Mouse (Mus musculus) megakaryocyte-erythroid progenitor cell, adult 5-6 weeks (primary cell): ENCODE data around the gene Cdc45. TPM values are rescaled to one million over a fixed set of nuclear protein-coding genes. Genes with fewer than 3 reads are reported as not detected.

Experiments used
- ATAC-seq: replicated peaks from 2 replicates; pipeline ENCODE4 v1.8.0; 2016; ENCODE audit warnings: mild to moderate bottlenecking, inconsistent platforms; ENCODE audit not compliant: severe bottlenecking, poor library complexity, low FRiP score, low TSS enrichment
- total RNA-seq, 2 experiments: library from RNA; stranded (forward) in 1 of 2; stranded (reverse) in 1 of 2; fragments of 200-1000, 215-1000 nt in 1 of 2; fragments of >200 nt in 1 of 2; fragmentation: Nextera tagmentation in 1 of 2; gene quantifications; 2 replicates each; pipeline ENCODE4 v1.2.3; 2014 to 2017

The Cdc45 gene
- total RNA-seq, 2 experiments from 2014 or later = 63.3 to 69.0 TPM

GRCm38 (mm10) chr16:18796645-18797044 lies 15.1 kb downstream of the Cdc45 start:
- ATAC-seq = no peak

- ATAC-seq = no peak
These were observed 16.4 kb downstream of the Cdc45 start for GRCm38 (mm10) chr16:18795223-18795899.

- ATAC-seq = no peak
These were observed 23.0 kb downstream of the Cdc45 start for GRCm38 (mm10) chr16:18788627-18789406.

DNA sequence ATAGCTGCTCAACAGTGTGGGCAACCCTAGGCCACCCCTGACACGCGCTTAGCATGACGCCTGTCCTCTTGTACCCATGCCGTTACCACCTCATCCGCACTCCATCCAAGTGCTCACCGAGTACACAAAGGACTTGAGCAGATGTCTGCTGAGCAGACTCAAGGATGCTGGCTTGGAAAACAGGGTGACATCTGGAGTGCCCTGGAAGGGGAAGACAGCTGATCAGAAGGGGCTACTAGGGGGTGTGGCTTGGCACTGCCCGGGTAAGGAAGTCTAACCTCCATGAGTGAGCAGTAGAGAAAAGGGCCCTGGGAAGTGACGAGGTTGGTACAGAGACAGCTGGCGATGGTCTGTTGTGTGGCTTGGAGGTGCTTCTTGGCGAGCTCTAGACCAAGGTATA lies 25.1 kb downstream of the Cdc45 start:
- no peak for ATAC-seq

GRCm38 (mm10) chr16:18785485-18785884 lies 26.3 kb downstream of the Cdc45 start:
- ATAC-seq = peak; percentile 85

DNA sequence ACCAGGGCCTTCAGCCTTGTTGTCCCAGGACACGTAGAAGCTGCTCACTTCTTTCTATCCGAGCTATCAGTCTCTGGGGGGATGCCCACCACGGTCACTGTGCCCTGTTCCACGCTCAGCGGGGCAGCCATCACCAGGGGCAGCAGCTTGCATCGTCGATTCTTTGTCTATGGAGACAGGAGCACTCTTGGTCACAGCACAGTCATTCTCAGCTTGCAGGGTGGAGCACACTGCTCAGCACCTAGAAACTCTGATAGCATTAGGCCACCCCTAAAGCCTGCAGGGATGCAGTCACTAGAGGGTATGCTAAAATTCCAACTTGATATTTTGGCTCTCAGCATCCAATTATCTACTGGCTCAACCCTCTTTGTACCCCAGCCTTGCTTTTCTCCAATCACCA lies 26.8 kb downstream of the Cdc45 start:
- ATAC-seq = peak; percentile 45

GRCm38 (mm10) chr16:18781810-18782209 lies 30.0 kb downstream of the Cdc45 start:
- ATAC-seq = no peak

DNA sequence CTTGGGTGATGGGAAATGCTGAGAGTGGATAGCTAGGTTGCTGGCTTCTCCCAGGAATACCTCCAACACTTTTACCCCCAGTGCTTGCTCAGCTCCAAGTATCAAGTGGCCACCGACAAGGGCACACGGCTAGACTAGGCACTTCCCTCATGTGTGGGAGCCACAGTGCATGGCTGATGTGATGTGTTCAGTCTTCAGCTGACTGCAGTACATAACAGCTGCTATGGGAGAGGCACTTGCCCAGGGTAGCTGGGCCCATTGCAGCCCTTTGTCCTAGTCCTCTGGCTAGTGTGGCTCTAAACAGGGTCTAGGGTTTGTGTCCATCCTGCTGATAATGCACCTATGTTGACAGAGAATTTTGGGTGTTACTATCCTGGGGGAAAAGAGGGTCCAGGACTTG lies 33.3 kb downstream of the Cdc45 start:
- ATAC-seq = no peak

DNA sequence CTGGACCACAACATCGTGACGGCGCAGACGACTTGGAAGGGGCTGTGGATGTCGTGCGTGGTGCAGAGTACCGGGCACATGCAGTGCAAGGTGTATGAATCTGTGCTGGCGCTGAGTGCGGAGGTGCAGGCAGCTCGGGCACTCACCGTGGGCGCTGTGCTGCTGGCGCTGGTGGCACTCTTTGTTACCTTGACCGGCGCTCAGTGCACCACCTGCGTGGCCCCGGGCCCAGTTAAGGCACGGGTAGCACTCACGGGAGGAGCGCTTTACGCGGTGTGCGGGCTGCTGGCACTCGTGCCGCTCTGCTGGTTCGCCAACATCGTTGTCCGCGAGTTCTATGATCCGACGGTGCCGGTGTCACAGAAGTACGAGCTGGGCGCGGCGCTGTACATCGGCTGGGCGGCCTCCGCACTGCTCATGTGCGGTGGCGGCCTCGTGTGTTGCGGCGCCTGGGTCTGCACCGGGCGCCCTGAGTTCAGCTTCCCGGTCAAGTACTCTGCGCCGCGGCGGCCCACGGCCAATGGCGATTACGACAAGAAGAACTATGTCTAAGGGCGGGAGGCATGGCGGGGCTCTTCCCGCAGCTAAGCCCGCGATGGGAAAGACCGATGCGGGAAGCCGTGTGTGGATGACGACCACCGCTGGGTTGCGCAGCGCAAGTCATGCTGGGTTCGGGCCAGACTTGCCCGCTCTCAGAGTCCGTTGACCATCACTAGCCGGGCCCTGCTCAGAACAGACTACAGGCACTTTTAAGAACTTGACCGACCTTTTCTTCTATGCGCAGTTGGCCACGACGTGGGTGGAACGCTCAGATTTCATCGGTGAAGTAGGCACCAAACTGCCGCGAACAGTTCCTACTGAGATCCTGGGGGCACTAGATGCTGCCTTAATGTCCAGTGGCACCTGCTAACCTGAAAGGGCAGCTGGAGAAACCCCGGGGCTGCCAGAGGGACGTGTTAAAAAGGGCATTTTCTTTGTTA lies 34.4 kb downstream of the Cdc45 start:
- ATAC-seq = 0 out of 2 replicates have a peak, but pooled peaks have one; percentile 14

DNA sequence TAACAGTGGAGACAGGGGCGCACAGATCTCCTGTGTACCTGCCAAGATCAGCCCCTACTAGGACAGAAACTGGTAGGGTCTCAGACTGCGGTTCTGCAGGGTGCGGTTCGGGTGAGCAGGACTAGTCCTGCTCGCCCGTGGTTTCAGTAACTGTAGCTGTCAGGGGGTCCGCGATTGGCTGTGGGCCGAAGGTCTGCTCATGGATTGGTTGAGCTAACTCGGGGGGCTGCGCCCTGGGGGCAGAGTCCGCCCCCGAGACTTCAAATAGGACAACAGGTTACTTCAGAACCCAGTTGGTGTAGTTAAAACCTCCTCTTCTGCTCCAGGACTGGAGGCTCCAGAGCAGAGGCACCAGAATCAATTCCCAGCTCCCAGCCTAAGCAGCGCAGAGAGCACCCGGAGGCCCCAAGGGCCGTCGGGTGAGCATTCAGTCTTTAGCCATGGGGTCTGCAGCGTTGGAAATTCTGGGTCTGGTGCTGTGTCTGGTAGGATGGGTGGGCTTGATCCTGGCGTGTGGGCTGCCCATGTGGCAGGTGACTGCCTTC lies 35.2 kb downstream of the Cdc45 start, which contains the start of gene Cldn5:
Gene Cldn5, plus strand, starts transcription at position 292 of the 545 bp plus-strand sequence.
- ATAC-seq = no peak

DNA sequence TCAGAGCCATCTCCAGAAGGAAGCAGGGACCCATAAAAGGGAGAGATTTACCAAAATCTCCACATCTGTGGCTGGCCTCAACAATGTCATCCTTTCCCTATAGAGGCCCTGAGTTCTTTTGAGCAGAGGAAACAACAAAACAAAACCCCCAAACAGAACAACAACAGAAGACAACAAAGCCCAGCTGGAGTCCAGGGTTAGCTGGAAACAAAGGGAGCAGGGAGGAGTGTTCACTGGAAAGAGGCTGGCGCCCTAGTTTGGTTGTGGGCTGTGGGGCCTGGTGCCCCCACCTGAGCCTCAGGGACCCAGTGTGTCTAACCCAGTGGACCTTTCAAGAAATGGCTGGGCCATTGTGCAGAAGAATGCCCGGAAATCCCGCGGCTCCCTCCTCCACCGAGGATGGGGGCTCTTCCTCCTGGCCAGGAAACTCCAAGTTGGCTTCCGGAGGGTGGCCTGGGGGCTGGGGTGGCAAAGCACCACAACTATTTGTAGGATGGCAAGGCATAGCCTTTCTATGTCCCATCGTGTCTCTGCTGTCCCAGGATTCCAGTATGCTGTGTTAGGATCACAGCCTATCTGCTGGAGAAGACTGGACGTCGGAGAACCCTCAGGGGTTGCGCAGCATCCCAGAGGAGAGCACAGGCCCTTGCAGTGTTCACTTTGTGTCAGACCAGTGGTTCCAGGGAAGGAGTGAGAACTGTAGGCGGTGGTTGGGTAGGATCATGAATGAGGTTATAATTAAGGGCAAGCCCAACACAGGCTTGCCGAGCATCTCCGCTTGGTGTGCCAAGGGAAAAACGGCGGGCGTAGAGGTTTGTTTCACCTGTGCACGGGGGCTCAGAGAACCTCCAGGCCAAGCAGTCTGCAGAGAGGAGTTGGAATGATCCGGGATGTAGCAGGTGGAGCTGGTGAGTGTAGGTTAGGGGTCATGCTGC lies 35.9 kb downstream of the Cdc45 start:
- no peak for ATAC-seq

- ATAC-seq = no peak
These were observed 37.9 kb downstream of the Cdc45 start for GRCm38 (mm10) chr16:18773936-18774335.

DNA sequence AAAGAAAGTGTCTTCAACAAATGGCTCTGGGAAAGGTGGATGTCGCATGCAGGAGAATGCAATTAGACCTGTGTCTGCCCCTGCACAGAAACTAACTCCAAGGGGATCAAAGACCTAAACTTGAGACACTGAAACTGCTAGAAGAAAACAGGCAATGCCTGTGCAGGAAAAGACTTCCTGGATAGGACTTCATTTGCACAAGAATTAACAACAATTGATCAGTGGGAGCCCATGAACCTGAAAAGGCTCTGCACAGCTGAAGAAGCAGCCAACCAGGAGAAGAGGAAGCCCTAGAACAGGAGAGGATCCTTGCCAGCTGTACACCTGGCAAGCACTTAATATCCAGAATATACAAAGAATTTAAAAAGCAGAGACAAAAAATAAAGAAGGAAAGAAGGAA lies 42.3 kb downstream of the Cdc45 start:
- ATAC-seq = no peak

- no peak for ATAC-seq
These were observed 45.4 kb downstream of the Cdc45 start for GRCm38 (mm10) chr16:18766390-18766789.

DNA sequence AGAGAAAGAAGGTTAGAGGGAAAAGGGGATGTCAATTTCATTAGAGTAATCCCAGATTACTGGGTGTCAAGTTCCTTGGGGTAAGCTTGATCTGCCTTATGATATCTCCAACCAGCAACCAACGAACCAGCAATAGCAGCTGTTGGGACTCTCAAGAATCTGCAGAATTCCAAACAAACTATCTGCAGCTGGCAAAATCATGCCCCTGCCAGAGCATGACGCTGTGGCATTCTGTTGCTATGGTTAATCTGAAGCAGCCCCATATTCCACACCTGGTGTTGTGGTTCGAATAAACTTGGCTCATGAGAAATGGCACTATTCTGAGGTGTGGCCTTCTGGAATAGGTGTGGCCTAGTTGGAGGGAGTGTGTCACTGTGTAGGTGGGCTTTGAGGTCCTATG lies 48.8 kb downstream of the Cdc45 start:
- ATAC-seq = no peak

DNA sequence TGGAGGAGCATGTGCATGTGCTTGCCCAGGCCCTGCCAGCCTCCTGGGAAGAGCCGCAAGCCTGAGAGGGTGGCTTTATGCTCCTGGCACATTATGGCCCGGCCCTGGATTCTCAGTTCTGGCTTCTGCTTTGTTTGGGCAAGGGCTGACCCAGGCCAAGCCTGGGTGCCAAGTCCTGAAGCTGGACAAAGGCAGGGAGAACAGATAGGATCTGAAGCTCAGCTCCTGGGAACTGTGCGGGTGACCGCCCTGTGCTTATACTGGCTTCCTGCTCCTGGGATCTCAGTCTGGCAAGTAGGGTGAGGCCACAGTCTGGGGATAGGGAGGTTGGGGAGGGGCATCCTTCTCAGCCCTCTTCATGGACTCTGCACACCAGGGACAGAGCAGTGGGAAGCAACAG lies 50.1 kb downstream of the Cdc45 start:
- ATAC-seq = 0 out of 2 replicates have a peak, but pooled peaks have one; percentile 22

GRCm38 (mm10) chr16:18751885-18752499 lies 59.8 kb downstream of the Cdc45 start:
- no peak for ATAC-seq

- no peak for ATAC-seq
These were observed 60.7 kb downstream of the Cdc45 start for GRCm38 (mm10) chr16:18751101-18751500.
